Mouse (Mus musculus): ENCODE measurements around the gene Ccl26. TPM values are rescaled to one million over a fixed set of nuclear protein-coding genes. Genes with fewer than 3 reads are reported as not detected.

The Ccl26 gene
- polyA plus RNA-seq, 1 experiment = not detected

- WGBS = 64% methylated on average over 4 of the region's 4 CpGs
Measured at GRCm38 (mm10) chr5:135576055-135576454, 12.7 kb upstream of the Ccl26 start.

GRCm38 (mm10) chr5:135573006-135573405, 9.6 kb upstream of the Ccl26 start, which contains the start of gene Ccl24:
TSS of gene Ccl24 (minus strand) at chr5:135573049.
- 64% methylated on average over 6 of the region's 6 CpGs for WGBS
- Histone ChIP-seq H3K4me3 (replicated peaks; ENCODE audit: extremely low read depth, low read depth, low read length) (no peak within 1 kb of the TSS), H3K4me1 (ENCODE audit: control insufficient read depth, insufficient read depth, low read length) (no peaks in the 10 kb centered on the region)
- DNase-seq = no peak
- TF ChIP-seq CTCF (IDR thresholded peaks at IDR 0.05; ENCODE audit: insufficient read depth, low read length) = no peak
- no peak for TF ChIP-seq POLR2A (IDR thresholded peaks at IDR 0.05; ENCODE audit: borderline replicate concordance, extremely low read depth, low read depth, low read length)

More at GRCm38 (mm10) chr5:135576055-135576454, 12.7 kb upstream of the Ccl26 start:
- Histone ChIP-seq H3K4me1 (ENCODE audit: control insufficient read depth, insufficient read depth, low read length) (no peaks in the 10 kb centered on the region), H3K4me3 (replicated peaks; ENCODE audit: extremely low read depth, low read depth, low read length) (no peak overlapping the region)
- TF ChIP-seq POLR2A (IDR thresholded peaks at IDR 0.05; ENCODE audit: borderline replicate concordance, extremely low read depth, low read depth, low read length) (no peak), CTCF (IDR thresholded peaks at IDR 0.05; ENCODE audit: insufficient read depth, low read length) (no peak)
- DNase-seq = no peak

- no peak for DNase-seq
- Histone ChIP-seq H3K4me1 (ENCODE audit: control insufficient read depth, insufficient read depth, low read length) (no peaks in the 10 kb centered on the region), H3K4me3 (replicated peaks; ENCODE audit: extremely low read depth, low read depth, low read length) (no peak overlapping the region)
- 48% methylated on average over 6 of the region's 6 CpGs for WGBS
- TF ChIP-seq POLR2A (IDR thresholded peaks at IDR 0.05; ENCODE audit: borderline replicate concordance, extremely low read depth, low read depth, low read length) (no peak), CTCF (IDR thresholded peaks at IDR 0.05; ENCODE audit: insufficient read depth, low read length) (no peak)
Measured at GRCm38 (mm10) chr5:135568698-135569097, 5.3 kb upstream of the Ccl26 start.

GRCm38 (mm10) chr5:135567556-135568265, 4.3 kb upstream of the Ccl26 start:
- no peak for DNase-seq
- Histone ChIP-seq H3K4me1 (ENCODE audit: control insufficient read depth, insufficient read depth, low read length) (no peaks in the 10 kb centered on the region), H3K4me3 (replicated peaks; ENCODE audit: extremely low read depth, low read depth, low read length) (no peak overlapping the region)
- TF ChIP-seq CTCF (IDR thresholded peaks at IDR 0.05; ENCODE audit: insufficient read depth, low read length) (no peak), POLR2A (IDR thresholded peaks at IDR 0.05; ENCODE audit: borderline replicate concordance, extremely low read depth, low read depth, low read length) (no peak)
- WGBS = 85% methylated on average over 6 of the region's 6 CpGs

- DNase-seq = no peak
- H3K4me1 ChIP-seq (ENCODE audit: control insufficient read depth, insufficient read depth, low read length) = no peaks in the 10 kb centered on the region
- 49% methylated on average over 3 of the region's 3 CpGs for WGBS
- H3K4me3 ChIP-seq (replicated peaks; ENCODE audit: extremely low read depth, low read depth, low read length) = no peak overlapping the region
- TF ChIP-seq POLR2A (IDR thresholded peaks at IDR 0.05; ENCODE audit: borderline replicate concordance, extremely low read depth, low read depth, low read length) = no peak
- no peak for TF ChIP-seq CTCF (IDR thresholded peaks at IDR 0.05; ENCODE audit: insufficient read depth, low read length)
Measured at GRCm38 (mm10) chr5:135557671-135558070, 5.7 kb downstream of the Ccl26 start.

GRCm38 (mm10) chr5:135557051-135557450, 6.3 kb downstream of the Ccl26 start:
- no peak for DNase-seq
- Histone ChIP-seq H3K4me3 (replicated peaks; ENCODE audit: extremely low read depth, low read depth, low read length) (no peak overlapping the region), H3K4me1 (ENCODE audit: control insufficient read depth, insufficient read depth, low read length) (no peaks in the 10 kb centered on the region)
- WGBS = 48% methylated on average over 4 of the region's 4 CpGs
- TF ChIP-seq CTCF (IDR thresholded peaks at IDR 0.05; ENCODE audit: insufficient read depth, low read length) = no peak
- TF ChIP-seq POLR2A (IDR thresholded peaks at IDR 0.05; ENCODE audit: borderline replicate concordance, extremely low read depth, low read depth, low read length) = no peak

- H3K4me1 ChIP-seq (ENCODE audit: control insufficient read depth, insufficient read depth, low read length) = no peaks in the 10 kb centered on the region
Measured at GRCm38 (mm10) chr5:135556259-135556658, 7.1 kb downstream of the Ccl26 start.

GRCm38 (mm10) chr5:135551591-135551990, 11.8 kb downstream of the Ccl26 start:
- H3K4me1 ChIP-seq (ENCODE audit: control insufficient read depth, insufficient read depth, low read length) = no peaks in the 10 kb centered on the region
- TF ChIP-seq CTCF (IDR thresholded peaks at IDR 0.05; ENCODE audit: insufficient read depth, low read length) (no peak), POLR2A (IDR thresholded peaks at IDR 0.05; ENCODE audit: borderline replicate concordance, extremely low read depth, low read depth, low read length) (no peak)
- WGBS = 45% methylated on average over 3 of the region's 3 CpGs
- no peak for DNase-seq
- H3K4me3 ChIP-seq (replicated peaks; ENCODE audit: extremely low read depth, low read depth, low read length) = no peak overlapping the region

More at GRCm38 (mm10) chr5:135556259-135556658, 7.1 kb downstream of the Ccl26 start:
- DNase-seq = no peak
- no peak for TF ChIP-seq CTCF (IDR thresholded peaks at IDR 0.05; ENCODE audit: insufficient read depth, low read length)
- no peak for TF ChIP-seq POLR2A (IDR thresholded peaks at IDR 0.05; ENCODE audit: borderline replicate concordance, extremely low read depth, low read depth, low read length)
- no peak overlapping the region for H3K4me3 ChIP-seq (replicated peaks; ENCODE audit: extremely low read depth, low read depth, low read length)
- 80% methylated on average over 4 of the region's 4 CpGs for WGBS

GRCm38 (mm10) chr5:135550910-135551309, 12.5 kb downstream of the Ccl26 start:
- no peak overlapping the region for H3K4me3 ChIP-seq (replicated peaks; ENCODE audit: extremely low read depth, low read depth, low read length)
- H3K4me1 ChIP-seq (ENCODE audit: control insufficient read depth, insufficient read depth, low read length) = no peaks in the 10 kb centered on the region
- DNase-seq = no peak
- TF ChIP-seq POLR2A (IDR thresholded peaks at IDR 0.05; ENCODE audit: borderline replicate concordance, extremely low read depth, low read depth, low read length) (no peak), CTCF (IDR thresholded peaks at IDR 0.05; ENCODE audit: insufficient read depth, low read length) (peak; percentile 39)
- WGBS = 26% methylated on average over 3 of the region's 3 CpGs

- WGBS = 91% methylated on average over 2 of the region's 2 CpGs
- TF ChIP-seq CTCF (IDR thresholded peaks at IDR 0.05; ENCODE audit: insufficient read depth, low read length) (no peak), POLR2A (IDR thresholded peaks at IDR 0.05; ENCODE audit: borderline replicate concordance, extremely low read depth, low read depth, low read length) (no peak)
- no peak for DNase-seq
- no peak overlapping the region for H3K4me3 ChIP-seq (replicated peaks; ENCODE audit: extremely low read depth, low read depth, low read length)
- H3K4me1 ChIP-seq (ENCODE audit: control insufficient read depth, insufficient read depth, low read length) = no peaks in the 10 kb centered on the region
Measured at GRCm38 (mm10) chr5:135547990-135548389, 15.4 kb downstream of the Ccl26 start.
